Mouse (Mus musculus) liver (tissue): Measurements from ENCODE around the gene Gm45021.

Experiments used
- DNase-seq: peaks from one replicate; pipeline ENCODE4 v3.0.0-alpha.2; 2020; ENCODE audit warnings: mixed read lengths

Gene Gm45021

DNA sequence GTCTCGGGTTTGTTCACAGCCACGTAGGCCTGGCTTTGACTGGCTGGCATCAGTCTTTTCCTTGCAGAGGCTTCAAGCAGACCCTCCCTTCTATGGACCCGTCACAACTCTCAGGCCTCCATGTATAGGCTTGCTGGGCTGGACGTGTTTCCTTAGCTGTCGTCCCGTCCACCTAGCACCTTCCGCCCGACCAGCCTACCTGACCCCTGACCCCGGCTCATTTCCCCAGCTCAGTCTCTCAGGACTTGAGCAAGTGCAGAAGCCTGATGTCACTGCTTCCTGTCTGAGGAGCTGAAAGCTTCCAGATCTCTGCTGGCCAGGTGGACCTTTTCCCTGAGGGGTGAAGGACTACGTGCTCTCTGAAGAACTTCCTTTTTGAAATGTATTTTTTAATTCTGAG lies 16.1 kb upstream of the Gm45021 start:
- DNase-seq = no peak

DNA sequence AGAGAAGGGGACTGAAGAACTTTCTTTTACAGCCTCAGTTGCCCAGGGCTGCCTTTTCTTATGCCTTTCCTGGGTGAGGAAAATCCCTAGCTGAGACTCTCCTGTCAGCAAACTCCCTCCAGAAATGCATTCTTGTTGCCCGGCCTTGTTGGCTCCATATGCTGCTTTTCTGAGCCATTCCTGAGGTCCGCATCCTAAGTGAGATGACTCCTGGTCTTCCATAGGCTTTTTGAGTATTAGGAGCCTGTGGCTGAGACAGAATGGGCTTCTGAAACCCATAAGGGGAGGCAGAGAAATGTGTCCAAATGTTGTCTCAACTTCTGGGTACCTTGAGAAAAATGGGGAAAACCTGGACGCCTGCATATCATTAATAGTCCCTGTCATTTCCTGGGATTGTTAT lies 15.4 kb upstream of the Gm45021 start:
- DNase-seq = no peak

DNA sequence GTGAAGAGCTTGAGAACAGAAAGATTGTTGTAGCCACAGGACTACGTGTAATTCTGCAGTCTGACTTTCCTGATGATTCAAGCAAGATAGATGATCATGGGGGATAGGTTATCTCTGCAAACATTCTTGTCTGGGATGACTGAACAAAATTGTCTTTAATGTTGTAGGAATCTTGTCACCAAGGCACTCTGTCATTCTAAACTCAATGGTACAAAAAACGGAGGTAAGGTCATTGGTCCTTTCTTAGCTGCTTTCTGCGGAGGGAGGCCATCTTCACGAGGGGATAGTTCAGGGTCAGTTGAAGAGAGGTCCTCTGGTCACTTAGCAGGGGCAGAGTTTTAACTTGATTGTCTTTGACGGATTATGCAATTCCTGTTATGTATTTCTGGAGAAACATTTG lies 10.7 kb upstream of the Gm45021 start:
- DNase-seq = no peak

DNA sequence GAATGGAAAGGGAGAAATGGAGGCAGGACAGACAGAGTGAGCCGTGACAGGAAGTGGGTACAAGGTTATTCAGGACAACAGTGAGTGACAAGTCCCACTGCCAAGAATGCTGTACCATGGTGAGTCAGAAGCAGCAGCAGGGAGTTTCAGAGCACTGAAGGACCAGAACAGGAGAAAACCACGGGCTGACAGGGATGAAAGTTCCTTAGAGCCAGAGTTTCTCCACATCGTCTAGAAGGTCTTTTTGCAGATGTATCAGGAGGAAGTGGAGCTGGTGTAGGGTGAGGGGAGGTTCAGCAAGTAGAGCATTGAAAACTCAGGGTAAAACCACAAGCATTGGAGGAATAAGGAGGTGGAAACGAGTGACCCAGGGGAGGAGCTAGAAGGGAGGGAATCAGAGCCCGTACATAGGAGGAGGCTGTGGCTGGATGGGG lies 10.2 kb upstream of the Gm45021 start:
- no peak for DNase-seq

DNA sequence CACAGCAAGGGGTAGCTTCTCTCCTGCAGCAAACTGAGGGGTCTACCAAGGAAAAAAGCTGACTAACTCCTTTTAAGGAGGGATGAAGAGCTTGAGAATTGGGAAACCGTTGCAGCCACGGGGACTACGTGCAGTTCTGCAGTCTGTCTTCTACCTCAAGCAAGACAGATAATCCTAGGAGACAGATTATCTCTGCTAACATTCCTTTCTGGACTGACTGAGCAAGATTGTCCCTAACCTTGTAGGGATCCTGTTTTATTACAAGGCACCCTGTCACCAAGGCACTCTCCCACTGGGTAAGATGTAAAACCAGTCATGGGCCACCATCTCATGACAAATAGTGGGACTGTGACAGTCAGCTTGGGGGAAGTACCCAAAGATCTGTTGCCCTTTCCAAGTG lies 8.2 kb upstream of the Gm45021 start:
- no peak for DNase-seq

DNA sequence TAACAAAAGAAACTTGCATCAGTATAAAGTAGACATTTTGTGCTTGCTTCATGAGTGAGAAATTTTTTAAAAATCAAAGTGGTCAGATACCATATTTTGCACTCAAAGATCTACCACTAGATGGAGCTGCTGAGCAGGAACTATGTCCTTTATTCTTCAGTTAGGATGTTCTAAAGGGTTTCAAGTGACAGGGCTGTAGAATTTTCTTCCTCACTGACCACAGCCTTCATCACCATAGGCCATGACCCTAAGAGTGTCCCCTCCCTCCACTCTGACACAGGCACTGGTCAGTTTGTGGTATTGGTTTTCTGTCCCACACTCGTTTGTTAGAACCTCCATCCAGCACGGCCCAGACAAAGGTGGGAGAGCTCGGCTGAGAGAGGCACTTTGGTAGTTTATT lies 7.4 kb upstream of the Gm45021 start:
- no peak for DNase-seq

DNA sequence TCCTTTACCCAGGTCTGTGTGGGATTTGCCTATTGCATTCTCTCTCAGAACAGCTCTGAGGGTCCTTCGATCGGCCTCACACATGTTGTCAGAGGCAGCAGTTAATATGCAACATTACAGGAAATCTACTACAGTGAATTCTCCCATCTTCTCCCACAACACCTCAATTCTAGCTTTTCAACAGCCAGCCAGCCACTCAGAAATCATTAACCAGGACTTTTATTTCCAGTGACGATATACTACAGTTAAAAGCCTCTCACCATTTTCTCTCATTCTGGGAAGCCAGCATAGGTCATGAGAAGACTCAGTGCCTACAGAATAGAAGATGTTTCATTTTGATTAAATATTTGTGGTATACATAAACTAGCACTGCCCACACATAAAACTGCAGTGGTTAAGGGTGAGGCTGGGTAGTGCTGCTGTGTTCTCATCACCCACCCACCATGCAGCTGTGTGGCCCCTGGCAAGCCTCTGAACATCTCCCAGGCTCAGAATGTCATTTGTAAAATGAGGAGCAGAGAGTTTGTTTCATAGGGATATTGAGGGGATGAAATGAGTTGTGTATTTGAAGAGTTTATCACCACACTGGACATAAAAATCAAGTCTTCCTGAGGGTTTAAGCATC lies 1.9 kb downstream of the Gm45021 start:
- DNase-seq = no peak

DNA sequence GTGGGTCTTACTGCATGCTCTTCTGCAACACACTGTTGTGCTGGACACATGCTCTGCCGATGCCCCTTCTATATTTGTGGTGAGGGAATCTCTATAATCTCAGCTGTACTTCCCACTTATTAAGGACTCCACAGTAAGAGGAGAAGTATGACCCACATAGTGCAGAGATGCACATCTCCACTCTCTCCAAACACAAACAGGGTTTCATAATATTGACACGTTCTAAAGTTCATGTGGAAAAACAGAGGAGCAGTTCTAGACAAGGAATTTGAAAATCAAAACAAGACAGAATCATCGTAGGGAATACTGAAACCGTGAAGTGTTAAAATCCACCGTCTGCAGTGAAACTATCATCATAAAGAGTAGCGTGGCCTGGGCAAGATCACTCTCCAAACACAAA lies 2.5 kb downstream of the Gm45021 start:
- no peak for DNase-seq

DNA sequence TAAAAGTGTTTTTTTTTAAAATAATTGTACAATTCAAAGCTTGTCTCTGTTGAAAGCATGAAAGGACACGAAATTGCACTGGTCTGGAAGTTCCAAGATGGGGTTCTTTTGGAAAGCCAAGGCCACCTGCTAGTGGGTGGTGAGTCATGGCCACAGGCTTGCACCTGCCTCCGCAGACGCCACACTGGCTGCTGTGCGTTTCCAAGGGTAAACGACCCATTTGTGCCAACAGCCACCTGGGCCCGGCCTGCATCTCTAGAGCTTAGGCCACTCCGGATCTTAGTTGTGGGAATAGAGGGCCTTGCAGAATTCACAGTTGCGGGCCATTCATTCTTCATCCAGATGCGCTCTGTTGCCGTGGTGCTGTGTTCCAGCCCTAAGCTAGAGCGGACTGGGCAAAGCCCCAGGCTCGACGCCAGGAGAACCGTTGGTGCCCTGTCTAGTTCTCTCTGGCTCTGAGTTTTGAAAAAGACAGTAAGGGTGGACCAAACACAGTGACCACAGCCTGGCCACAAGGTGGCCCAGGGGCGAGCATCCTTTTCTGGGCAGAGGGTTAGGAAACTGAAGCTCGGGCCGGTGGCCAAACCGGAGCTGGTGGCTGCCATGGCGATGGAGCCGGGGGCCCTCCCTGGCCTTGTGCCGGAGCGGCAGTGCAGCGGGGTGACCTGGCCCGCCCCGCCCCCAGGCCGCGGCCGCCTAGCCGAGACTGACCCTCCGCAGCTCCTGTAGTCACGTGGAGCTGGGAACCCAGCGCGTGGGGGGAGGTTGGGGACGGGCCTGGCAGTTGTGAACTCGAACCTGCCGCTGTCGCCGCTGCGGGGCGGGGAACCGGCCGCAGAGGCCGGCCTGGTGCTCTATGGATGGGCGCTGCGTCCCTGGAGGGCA lies 4.0 kb downstream of the Gm45021 start, which contains the start of the genes Repin1 and Gm44965:
Gene Repin1, plus strand, starts transcription at position 726 of the 885 bp plus-strand sequence.
Gene Gm44965, plus strand, starts transcription at position 784 of the 885 bp plus-strand sequence.
- DNase-seq = peak; percentile 84

DNA sequence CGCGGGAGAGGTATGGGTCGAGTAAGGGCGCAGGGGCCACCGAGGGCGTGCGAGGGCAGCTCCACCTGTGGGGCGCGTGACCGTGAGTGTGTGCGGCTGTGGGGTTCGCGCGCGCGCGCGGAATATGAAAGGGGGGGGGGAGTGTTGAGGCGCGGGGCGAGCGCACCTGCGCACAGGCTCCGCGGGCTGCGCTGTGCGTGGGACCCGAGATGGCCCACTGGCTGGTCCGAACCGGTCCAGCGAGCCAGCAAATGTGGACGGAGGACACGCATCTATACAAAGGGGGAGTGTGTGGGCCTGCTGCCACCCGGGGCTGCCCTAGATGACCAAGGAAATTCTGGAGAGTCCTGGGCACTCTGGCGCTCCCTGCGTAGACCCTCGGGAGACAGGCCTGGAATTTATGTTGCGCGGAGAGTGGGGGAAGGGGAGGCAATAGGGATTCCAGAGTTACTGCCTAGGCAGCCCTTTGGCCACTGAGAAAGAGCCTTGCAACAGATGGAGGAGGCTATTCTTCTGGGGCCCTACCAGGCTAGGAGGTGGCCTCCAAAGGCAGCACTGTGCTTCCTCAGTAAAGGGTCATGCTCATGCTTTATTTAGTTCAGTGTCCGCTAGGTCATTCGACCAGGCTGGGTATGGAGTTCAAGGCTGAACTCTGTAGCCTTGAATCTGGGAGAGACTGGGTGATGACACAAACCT lies 4.8 kb downstream of the Gm45021 start:
- DNase-seq = peak; percentile 24

DNA sequence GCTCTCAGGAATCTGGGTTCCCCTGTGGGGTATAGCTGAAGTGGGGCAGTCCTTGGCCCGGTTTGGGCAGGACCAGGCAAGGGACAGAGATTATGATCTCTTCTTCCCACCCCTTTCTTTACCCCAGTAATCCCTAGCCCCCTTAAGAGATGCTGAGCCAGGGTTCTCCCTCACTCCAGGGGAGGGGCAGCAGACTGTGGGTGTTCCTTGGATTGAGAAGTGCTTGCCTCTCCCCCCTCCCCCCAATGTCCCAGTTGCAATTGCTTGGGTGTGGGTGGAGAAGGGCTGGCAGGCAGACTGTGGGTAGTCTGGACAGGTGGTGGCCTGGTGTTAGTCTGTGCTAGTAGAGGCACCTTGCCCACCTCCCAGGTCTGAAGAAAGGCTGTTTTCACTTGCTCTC lies 5.9 kb downstream of the Gm45021 start:
- no peak for DNase-seq

DNA sequence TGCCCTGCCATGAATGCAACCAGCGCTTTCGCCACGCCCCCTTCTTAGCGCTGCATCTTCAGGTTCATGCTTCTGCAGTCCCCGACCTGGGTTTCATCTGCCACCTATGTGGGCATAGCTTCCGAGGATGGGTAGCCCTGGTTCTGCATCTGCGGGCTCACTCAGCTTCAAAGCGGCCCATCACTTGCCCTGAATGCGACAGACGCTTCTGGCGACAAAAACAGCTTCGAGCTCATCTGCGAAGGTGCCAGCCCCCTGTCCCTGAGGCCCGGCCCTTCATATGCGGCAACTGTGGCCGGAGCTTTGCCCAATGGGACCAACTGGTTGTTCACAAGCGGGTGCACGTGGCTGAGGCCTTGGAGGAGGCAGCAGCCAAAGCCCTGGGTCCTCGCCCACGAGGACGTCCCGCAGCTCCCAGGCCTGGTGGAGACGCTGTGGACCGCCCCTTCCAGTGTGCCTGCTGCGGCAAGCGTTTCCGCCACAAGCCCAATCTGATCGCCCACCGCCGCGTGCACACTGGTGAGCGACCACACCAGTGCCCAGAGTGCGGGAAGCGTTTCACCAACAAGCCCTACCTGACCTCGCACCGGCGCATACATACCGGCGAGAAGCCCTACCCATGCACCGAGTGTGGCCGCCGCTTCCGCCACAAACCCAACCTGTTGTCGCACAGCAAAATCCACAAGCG lies 7.3 kb downstream of the Gm45021 start:
- DNase-seq = no peak

DNA sequence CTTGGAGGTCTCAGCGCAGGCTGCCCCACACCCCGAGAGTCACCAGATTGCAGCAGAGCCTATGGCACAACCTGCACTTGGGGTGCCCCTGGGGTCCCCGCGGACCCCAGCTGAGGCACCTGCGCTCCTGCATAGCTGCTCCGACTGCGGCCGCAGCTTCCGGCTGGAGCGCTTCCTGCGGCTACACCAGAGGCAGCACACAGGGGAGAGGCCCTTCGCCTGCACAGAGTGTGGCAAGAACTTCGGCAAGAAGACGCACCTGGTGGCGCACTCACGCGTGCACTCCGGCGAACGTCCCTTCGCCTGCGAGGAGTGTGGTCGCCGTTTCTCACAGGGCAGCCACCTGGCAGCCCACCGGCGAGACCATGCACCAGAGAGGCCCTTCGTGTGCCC lies 7.8 kb downstream of the Gm45021 start:
- DNase-seq = no peak

DNA sequence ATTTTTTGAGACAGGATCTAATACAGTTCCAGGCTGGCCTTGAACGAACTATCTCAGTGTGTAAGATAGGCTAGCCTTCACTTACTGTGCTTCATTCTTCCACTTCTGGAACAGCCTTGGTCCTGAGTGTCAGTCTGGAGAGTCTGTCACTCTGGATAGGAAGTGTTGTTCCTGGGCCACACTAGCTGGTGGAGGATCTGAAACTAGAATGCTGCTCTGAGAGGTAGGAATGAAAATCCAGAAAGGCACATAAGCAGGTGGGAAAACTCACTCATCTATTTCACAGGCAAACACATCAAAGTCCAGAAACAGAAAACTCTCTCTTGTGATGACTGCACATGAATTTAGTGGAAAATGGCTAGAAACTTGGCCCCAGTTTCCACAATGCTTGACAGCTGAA lies 11.2 kb downstream of the Gm45021 start:
- no peak for DNase-seq

DNA sequence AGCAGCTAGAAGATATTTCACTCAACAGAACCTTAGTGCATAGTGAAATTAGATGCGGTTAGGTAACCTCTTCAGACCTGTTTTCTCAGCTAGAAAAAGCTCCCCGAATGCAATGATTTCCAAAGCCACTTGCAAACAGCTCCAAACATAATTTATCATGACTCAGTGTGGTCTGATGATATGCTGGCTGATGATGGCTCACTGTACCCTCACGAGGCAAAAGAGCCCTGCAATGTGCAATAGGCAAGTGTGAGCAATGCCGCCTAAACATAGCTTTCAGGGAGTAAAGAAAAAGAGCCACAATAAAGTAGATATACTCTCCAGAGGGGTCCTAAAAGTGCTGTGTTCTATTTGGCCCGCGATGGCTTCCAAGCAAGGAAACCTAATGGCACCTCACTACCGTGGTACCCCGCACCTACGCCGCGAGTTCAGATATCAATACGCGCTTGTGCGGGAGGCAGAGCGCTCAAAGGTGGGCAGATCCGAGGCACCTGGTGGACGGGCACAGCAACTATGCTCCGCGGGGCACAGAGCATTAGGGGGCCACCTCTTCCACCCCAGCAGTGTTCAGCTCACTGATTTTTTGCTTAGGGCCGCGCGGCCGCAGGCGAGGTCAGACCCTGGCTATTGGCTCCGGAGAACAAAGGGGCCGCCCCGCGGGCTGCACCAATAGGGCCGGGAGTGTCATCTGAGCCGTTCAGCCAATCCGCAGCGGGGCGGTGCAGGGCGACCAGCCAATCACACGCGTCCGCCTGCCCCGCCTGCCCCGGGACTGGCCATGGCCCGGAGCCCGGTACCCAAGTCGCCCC lies 12.1 kb downstream of the Gm45021 start, which contains the start of gene Zfp775:
Gene Zfp775, plus strand, starts transcription at position 793 of the 809 bp plus-strand sequence.
- peak; percentile 94 for DNase-seq

DNA sequence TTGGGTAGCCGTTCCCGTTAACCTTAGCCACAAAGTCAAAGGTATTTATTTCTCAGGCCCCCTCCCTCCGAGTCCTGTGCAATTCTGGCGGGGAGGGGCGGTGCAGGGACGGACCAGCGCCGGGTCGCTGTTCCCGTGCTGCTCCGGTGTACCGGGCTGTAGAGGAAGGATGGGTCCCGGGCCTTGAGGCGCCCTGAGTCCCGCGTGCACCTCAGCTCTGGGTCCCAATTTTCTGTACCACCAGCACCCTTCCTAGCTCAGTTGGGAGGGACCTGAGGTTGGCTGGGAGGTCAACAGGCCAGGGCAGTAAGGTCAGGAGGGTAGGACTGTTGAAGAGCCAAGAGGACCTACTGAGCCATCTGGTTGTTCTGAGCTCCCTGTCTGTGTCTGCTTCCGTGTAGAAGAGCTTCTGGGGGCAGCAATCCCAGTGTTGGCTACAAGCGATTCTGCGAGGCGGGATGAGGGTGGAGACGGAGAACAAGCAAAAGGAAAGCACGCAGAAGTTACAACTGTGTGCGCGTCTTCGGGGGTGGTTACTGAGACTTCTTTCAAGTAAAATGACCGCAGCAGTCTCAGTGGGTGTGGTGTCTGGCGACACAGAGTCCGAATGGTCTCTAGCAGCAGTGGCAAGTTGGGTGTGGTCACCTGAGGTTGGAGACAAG lies 12.8 kb downstream of the Gm45021 start:
- DNase-seq = peak; percentile 37

DNA sequence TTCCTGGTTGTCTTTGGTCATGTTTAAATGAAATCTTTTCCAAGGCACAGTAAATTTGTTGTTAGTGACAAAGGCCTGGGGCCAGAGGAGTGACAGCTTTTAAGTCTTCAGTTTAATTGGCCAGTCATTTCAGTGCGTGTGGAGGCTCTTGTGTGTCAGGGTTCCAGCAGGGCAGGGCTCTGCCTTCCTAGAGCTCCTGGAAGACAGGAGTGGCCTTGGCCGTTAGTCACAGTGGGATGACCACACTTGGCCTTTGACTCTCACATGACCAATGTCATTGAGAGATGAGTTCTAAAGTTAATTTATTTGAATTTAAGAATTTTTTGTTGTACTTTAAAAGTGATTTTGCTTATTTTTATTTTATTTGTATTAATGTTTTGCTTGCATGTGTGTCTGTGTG lies 18.7 kb downstream of the Gm45021 start:
- no peak for DNase-seq

DNA sequence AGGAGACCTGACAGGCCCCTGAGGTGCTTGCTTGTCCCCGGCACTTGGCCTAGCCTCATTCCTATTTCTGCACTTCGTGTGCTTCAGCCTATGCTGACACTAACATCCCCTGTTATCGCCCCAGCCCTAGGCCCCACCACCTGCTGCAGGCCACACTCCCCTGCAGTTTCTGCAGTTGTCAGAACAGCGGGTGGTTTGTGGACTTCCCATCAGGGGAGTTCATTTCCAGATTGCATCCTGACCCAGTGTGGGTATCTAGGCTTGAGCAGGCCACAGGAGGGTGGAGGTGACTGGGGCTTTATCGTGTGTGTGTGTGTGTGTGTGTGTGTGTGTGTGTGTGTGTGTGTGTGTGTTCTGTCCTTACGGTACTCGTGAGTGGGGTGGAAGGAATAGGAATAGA lies 20.1 kb downstream of the Gm45021 start:
- DNase-seq = peak; percentile 11

DNA sequence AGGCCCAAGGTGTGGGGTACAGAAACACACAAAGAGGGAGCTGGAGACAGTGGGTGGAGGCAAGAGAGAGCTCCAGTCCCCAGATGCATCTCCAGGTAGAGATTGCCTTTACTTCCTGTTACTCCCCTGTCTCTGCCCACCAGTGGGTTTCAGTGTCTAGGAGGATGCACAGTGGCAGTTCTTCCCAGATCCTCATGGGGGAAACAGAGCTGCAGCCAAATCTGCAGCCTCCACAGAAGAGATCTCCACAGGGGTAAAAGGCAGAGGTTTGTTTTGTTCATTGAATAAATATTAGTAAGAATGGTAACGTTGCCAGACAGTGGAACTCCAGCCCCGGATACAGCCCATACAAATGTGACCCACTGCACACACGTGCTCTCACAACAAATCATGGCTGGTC lies 21.2 kb downstream of the Gm45021 start:
- DNase-seq = no peak

DNA sequence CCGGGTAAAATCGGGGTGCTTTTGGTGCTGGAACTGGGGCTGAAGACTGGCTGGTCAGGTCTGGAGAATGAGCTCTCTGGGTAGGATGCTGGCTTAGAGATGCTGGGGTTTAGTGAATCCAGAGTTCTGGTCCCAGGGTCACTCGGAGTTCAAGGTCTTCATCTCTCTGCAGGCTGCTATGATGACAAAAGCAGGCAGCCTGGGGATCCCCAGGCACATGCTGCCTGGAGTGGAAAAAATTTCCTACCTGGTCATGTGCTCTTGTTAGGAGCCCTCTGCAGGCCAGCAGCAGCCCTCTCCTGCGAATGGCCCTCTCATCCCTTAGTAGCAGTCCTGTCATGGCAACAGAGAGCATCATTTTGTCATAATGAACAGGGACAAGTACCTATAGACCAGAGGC lies 24.1 kb downstream of the Gm45021 start:
- DNase-seq = no peak

DNA sequence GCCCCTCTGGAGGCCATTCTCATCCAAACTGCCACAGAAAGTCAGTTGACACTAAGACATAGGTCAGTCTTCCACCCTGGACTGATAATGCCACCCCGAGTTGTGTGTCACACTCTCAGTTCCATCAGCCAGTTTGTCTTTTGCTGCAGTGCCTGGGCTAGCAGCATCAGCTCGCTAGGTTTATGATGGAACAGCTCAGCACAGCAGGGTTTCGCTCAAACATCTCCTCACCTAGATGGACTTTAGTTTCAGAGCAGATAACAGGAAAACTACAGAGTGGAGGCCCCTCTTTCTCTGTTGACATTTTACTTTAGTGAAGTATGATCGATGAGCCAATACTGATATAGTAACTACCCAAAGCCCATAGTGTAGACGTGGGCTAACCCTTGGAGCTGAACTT lies 25.3 kb downstream of the Gm45021 start:
- no peak for DNase-seq

DNA sequence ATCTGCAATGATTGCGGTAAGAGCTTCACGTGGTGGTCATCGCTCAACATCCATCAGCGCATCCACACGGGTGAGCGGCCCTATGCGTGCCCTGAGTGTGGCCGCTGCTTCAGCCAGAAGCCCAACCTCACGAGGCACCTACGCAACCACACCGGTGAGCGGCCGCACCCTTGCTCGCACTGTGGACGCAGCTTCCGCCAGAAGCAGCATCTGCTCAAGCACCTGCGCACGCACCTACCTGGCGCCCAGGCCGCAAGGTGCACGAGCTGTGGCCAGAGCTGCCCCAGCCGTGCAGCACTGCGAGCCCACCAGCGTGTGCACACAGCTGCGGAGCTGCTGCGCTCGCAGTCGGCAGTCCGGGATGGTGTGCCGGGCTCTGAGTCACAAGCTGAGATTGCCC lies 30.6 kb downstream of the Gm45021 start:
- no peak for DNase-seq
